Mouse (Mus musculus) gastrocnemius, adult 2 months (tissue): ENCODE data around the gene Fam149b. TPM values are rescaled to one million over a fixed set of nuclear protein-coding genes. Genes with fewer than 3 reads are reported as not detected.
A peak's percentile ranks its signal among the peaks of the same experiment; 100 is the strongest.

ENCODE experiments used
- DNase-seq: peaks from one replicate; pipeline ENCODE4 v3.0.0; 2022
- H3K27ac ChIP-seq: fragments of 200-600 bp; 2 replicates; pipeline ENCODE4 v1.8.1; 2022; ENCODE audit warnings: mild to moderate bottlenecking
- H3K4me3 ChIP-seq: fragments of 200-600 bp; 2 replicates; pipeline ENCODE4 v1.8.1; 2022; ENCODE audit warnings: mild to moderate bottlenecking, moderate library complexity
- CTCF ChIP-seq: fragments of 200-600 bp; IDR thresholded peaks from 2 replicates; pipeline ENCODE4 v1.8.1; 2022; ENCODE audit warnings: antibody characterized with exemption, mild to moderate bottlenecking, moderate library complexity
- intact Hi-C: fragments of 180-260 bp; cut with DNase I; formaldehyde crosslinking; loops from one replicate; pipeline ENCODE4 v1.15.1; 2025
- total RNA-seq, 2 experiments: library from RNA; stranded (reverse); gene quantifications; 2 replicates each; pipeline ENCODE4 v1.2.3; 2021

Fam149b gene
- total RNA-seq, 2 experiments from 2014 or later = 18.2 to 22.7 TPM

DNA sequence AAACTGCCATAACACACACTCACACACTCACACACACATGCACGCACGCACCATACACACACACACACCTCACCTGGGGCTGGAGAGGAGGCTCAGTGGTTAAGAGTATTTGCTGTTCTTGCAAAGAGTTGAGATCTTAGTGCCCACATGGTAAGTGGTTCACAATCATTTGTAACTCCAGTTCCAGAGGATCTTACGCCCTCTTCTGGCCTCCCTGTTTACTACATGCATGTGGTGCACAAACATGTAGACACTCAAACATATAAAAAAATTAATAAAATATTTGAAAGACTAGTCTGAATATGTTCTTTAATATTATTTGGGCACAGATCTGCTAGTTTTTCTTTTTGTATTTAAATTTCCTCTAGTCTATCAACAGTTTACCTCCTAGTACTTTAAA lies 20.3 kb downstream of the Fam149b start:
- no peak for DNase-seq
- H3K4me3 ChIP-seq = no peak overlapping the region
- intact Hi-C loops = no loop called here

DNA sequence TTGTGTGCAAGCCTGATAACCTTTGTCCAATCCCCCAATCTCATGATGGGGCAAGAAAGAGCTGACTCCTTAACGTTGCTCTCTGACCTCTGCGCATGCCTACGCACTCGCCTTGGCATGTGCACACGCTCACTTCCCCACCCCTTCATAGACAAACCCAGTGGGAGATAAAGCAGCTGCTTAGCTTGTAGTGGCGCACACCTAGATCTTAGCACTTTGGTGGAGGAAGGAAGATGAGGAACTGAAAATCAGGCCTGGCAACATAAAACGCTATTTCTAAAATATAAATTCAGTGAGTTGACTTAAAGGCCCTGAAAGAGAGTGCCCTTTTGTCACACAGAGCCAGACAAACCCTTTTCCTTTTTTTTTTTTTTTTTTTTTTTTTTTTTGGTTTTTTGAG lies 22.8 kb downstream of the Fam149b start:
- TF ChIP-seq CTCF = no peak
- no peak overlapping the region for H3K4me3 ChIP-seq
- no peak for DNase-seq
- intact Hi-C loops = no loop called here
- no peak overlapping the region for H3K27ac ChIP-seq

More for the DNA sequence above, 20.3 kb downstream of the Fam149b start:
- TF ChIP-seq CTCF = no peak
- H3K27ac ChIP-seq = no peak overlapping the region

DNA sequence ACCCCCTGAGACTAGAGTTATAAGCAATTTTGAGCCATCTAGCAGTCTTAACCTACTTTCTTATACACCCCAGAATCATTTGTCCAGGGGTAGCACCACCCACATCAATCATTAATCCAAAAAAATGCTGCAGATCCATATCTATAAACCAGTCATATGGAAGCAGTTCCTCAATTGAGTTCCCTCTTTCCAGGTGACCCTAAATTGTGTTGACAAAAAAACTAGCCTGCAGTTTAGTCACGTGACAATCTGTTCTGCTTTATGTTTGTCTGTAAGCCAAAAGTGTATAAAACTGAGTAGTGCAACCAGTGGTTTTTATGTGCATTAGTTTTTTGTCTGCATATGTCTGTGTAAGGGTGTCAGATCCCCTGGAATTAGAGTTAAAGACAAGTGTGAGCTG lies 23.9 kb downstream of the Fam149b start:
- intact Hi-C loops = no loop called here
- TF ChIP-seq CTCF = no peak
- no peak for DNase-seq
- H3K27ac ChIP-seq = no peak overlapping the region
- no peak overlapping the region for H3K4me3 ChIP-seq

DNA sequence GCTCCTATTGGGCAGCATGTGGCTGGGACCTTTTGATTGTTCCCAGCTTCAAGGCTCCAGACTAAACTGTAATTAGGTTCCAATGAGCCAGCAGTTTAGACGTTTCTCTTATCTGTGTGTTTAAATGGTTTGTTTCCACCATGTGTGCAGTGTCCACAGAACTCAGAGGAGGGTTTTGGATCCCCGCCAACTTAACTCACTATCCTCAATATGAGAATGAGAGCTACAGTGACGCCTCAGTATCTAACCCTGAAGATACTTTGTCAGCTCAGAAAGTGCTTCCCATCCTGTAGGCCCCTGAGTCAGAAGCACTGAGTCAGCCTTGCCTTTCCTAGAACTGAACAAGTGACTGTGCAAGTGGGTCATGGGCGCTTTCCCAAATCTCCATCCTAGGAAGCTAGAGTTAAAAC lies 29.2 kb downstream of the Fam149b start:
- Histone ChIP-seq H3K4me3 (no peak overlapping the region), H3K27ac (no peak overlapping the region)
- no peak for DNase-seq
- intact Hi-C loops = no loop called here
- no peak for TF ChIP-seq CTCF

DNA sequence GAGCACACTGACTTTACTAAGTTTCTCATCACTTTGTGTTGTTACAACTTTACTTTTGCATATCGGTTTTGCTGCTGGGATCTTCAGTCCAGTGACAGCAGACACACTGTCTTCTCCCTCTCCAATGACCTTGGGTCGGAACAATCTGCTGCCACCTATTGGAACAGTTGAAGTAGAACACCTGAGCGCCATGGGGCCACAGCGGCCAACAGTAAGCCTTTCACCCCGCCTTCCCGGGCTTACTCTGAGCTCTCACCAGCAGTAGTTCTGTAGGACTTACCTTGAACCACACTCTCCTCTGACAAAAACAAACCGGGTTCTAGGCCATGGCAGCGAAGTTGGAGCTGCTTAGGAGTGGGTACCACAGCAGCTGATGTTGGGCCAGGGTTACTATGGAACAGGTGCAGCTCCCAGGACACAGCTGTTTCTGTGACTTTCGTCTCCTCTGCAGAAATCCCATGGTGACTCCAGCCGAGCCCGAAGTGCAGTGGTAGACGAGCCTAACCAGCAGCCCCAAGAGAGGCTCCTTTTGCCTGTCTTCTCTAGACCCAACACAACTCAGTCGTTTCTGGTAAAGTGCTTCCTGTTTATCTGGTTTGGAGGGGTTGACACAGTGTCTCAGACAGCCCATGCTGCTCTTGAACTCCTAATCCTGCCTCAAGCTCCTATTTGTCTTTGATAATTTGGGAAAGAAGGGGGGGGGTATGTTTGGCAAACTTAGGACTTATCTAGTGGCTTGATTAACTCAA lies 30.5 kb downstream of the Fam149b start:
- DNase-seq = peak; percentile 51
- peak; percentile 54 for TF ChIP-seq CTCF
- Histone ChIP-seq H3K27ac (no peak overlapping the region), H3K4me3 (no peak overlapping the region)
- intact Hi-C loops = no loop called here

DNA sequence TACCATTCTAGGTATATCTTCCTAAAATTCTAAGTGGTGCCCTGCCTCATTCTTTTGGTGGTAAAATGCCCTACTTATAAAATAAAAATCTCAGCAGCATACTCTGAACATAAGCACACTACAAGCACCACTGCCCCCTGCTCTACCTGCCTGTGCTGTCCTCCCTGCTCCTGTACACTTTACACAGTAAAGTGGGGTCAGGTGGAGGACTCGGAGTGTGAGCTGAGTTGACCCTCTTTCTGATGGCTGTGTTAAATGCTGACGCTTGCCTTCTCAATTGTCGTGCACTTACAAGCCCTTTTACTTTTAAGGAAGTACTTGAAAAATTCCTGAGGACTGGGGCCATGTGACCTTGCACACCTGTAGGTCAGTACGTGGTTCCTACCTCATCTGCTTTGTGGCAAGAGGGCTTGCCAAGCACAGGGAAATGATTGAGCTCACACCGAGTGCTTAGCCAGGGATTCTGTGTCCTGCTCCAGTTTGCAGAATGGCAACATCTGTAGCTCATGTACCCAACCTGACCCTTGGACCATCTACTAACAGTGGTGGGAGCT lies 31.2 kb downstream of the Fam149b start:
- intact Hi-C loops = no loop called here
- TF ChIP-seq CTCF = no peak
- DNase-seq = no peak
- Histone ChIP-seq H3K27ac (no peak overlapping the region), H3K4me3 (no peak overlapping the region)

DNA sequence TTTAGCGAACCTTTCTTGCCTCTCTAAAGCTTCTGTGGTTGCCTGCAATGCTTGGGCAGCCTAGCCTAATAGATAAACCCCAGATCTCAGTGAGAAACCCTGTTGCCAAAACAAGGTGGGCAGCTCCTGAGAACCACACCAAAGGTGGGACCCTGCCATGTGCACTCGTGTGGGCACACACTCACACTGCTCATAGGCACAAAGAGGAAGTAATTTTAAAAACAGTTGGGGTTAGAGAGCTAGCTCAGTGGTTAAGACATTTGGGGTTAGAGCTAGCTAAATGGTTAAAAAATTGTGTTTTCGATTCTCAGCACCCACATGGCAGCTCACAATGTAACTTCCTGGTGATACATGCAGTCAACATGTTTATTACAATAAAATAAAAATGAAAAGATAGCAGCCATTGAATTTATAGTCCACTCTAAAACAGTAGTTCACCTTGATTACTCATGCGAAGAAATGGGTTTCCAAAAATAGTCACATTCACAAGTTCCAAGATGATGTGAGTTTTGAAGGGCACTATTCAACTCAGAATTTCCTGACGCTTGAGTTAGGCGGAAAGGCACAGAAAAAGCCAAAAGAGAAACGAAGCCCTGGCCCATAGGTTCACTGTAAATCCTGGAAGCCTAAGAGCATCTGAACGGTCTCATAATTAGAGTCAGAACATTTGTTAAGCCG lies 31.9 kb downstream of the Fam149b start:
- intact Hi-C loops = no loop called here
- Histone ChIP-seq H3K4me3 (no peak overlapping the region), H3K27ac (no peak overlapping the region)
- no peak for TF ChIP-seq CTCF
- no peak for DNase-seq

DNA sequence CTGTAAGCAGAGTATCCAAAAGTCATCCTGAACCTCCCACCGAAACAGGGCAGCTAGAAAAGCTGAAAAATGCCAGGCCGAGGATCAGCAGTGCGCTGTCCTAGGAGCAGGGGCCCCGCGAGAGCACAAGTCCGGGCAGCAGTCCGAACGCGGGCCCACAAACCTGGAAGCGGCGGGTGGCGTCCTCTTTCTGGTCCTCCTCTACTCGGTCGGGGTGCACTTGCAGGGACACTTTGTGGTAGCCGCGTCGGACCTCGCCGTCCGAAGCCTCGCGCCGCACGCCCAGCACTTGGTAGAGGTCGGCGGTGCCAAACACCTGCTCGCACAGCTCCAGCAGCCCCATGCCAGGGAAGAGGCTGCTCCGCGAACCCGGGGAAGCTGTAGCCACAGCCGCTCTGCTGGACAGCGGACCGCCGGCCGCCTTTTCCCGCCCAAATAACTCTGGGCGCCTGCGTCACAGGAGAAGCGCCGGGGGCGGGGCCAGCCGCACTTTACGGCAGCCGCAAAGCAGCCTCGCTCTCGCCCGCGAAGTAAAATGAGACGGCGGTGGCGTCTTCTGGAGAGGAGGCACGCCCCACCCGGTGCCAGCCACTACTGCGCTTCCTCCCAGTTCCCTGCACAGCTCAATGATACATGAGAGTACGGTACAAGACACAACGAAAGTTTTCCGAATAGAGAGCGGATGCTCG lies 40.6 kb downstream of the Fam149b start, which contains the start of gene Dnajc9:
Gene Dnajc9, minus strand, starts transcription at position 470 of the 689 bp plus-strand sequence.
- Histone ChIP-seq H3K27ac (peak within 1 kb of the TSS; percentile 88), H3K4me3 (peak within 1 kb of the TSS; percentile 95)
- DNase-seq = peak; percentile 97
- intact Hi-C loops = no loop called here
- TF ChIP-seq CTCF = no peak

DNA sequence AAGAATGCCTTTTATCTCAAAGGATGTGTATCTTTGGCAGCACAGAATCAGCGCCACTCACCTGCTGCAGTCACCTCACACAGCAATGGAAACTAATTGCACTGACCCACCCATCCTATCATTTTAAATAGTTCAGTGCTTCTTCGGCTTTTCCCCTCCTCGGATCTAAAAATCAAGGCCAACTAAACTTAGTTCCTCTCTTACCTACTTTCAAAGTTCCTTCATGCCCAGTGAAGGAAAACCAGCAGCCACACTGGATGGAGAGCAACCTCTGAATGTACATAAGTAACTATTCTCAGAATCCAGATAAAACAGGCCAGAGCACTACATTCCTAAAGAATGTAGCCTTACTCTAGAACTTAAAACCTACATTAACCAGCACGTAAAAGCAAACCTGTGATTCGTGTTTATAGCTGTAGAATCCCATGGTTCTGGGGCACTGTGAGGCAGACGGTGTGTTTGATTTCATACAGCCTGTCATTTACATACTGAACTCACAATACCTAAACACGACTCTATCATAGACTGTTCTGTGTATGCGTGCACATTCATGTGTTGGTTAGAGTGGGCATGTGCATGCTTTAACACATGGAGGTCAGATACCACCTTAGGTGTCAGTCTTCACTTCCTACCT lies 41.6 kb downstream of the Fam149b start:
- DNase-seq = no peak
- intact Hi-C loops = loop anchor here (5.0 kb wide), 3 partner anchors 93 to 268 kb away; partner anchors contain the start of genes Anxa7, Myoz1 and Ppp3cb
- H3K27ac ChIP-seq = peak overlapping the region; percentile 88
- TF ChIP-seq CTCF = no peak
- peak overlapping the region; percentile 95 for H3K4me3 ChIP-seq

DNA sequence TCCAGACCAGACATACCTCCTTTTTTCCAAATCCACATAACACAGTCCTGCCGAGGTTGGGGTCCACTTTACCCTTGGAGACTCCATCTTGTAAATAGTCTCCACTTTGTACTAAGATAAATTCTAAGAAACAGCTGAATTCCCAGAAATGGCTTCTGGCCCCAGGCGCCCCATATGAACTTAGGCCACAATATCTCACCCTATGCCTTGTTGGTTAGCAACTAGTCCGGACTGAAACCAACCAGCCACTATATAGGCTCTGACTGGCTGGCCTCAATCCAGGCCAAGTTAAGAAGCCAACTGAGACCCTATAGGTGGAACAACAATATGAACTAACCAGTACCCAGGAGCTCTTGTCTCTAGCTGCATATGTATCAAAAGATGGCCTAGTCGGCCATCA lies 44.4 kb downstream of the Fam149b start:
- DNase-seq = no peak
- peak overlapping the region; percentile 40; the same call in 1 of the 2 replicates for H3K4me3 ChIP-seq
- no peak overlapping the region for H3K27ac ChIP-seq
- intact Hi-C loops = loop anchor here (5.0 kb wide), 3 partner anchors 90 to 265 kb away; partner anchors contain the start of genes Anxa7, Myoz1 and Ppp3cb
- no peak for TF ChIP-seq CTCF

DNA sequence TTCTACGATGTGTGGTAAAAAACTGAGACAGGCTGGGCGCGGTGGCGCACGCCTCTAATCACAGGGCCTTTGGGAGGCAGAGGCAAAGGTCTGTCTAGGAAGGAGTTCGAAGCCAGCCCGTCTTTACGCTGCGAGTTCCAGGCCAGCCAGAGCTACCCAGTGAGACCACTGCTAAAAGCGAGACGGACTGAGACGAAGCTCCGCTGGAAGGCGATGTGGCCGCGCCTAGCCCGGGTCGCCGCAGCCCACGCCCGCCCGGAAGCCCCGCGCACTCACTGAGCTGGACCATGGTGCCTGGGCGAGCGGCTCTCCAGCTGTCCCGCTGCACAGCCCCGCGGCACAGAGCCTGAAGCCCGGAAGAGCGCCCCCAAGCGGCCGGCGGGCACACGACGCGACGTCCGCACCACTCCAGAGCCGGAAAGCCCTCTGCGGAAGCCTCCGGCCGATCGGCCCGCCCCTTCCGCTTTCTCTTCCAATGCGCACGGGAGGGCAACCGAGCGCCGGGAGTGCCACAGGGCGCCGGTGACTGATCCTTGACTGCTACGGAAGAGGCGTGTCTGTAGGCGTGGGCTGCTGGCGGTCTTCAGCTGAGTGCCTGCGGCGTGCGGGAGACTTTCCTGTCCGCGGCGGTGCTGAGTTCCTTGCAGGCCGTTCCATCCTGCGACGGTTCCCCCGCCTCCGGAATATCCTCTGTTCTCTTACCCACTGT lies 45.4 kb downstream of the Fam149b start, which contains the start of gene Mrps16:
Gene Mrps16, minus strand, starts transcription at position 430 of the 709 bp plus-strand sequence.
- intact Hi-C loops = loop anchor here (5.0 kb wide), 3 partner anchors 89 to 264 kb away; partner anchors contain the start of genes Anxa7, Myoz1 and Ppp3cb
- peak; percentile 98 for DNase-seq
- peak within 1 kb of the TSS; percentile 98 for H3K27ac ChIP-seq

DNA sequence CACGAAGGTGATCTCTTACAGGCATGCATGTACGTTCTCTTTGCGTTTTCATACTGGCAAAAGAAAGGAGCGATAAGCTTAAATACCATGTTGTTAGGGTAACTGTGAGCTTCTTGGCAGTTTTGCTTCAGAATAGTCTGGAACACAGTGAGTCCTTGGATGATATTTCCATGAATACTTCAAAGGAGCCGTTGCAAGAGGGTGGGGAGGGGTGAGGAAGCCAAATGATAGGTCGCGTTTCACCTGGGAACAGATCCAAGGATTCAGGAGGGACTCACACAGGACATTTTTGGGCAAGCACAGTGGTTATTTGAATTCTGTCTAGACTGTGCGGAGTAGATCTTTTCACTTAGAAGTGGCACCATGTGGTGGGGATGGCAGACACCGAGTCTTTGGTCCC lies 49.3 kb downstream of the Fam149b start:
- TF ChIP-seq CTCF = no peak
- intact Hi-C loops = no loop called here
- Histone ChIP-seq H3K27ac (peak overlapping the region; percentile 71), H3K4me3 (0 out of 2 replicates have a peak overlapping the region, but pooled peaks have one; percentile 9)
- DNase-seq = no peak

More for the DNA sequence above, 45.4 kb downstream of the Fam149b start, which contains the start of gene Mrps16:
- no peak for TF ChIP-seq CTCF
- peak within 1 kb of the TSS; percentile 84 for H3K4me3 ChIP-seq
